8 mouse cellular contexts compared by ENCODE assay signal in the genomic region with DNA sequence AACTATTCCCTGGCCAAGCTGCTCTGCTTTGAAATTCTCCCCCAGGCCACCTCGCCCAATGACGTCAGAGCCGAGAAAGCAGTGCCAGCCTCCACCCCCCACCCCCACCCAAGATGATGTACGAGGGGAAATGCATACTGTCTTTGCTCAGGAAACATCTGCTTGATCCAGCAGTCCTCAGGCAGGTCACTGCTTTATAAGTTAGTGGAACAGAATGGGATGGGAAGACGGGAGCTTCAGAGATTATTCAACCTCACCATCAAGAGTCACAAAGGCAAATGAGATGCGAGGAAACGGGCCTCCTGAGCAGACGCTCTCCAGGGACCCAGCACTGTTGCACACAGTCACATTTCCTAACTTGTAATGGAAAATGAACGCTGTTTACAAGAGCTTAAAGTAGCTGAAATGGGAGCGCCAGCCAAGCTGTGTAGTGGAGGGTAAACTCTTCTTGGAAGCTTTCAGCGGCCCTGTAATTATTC. TPM values are rescaled to one million over a fixed set of nuclear protein-coding genes. Genes with fewer than 3 reads are reported as not detected.
DNase-seq lines count a peak whose midpoint lies in the region; ATAC-seq and TF ChIP-seq lines count a peak whose summit lies in the region.

No protein-coding gene starts in this region.

- intact Hi-C loops in gastrocnemius, adult 2 months (cut with DNase I), result no loop called here

- no peaks in the 10 kb centered on the region for H3K36me3 ChIP-seq in hindbrain, postnatal 0 days (ENCODE audit: insufficient read depth, low read length)

- peak; percentile 35; the same call in 1 of the 2 replicates for ATAC-seq in hindbrain, postnatal 0 days

- H3K27me3 ChIP-seq in hindbrain, postnatal 0 days (ENCODE audit: insufficient read depth, low read length), result no peaks in the 10 kb centered on the region

- H3K4me3 ChIP-seq in lung, adult 2 months (replicated peaks; ENCODE audit: extremely low read depth, low read depth, low read length), result no peak overlapping the region
- peak overlapping the region; percentile 7 for H3K4me3 ChIP-seq in gastrocnemius, adult 2 months
- H3K4me3 ChIP-seq in hindbrain, postnatal 0 days (ENCODE audit: low read length), result no peak overlapping the region

- DNase-seq in lung, adult 18-20 months, result peak; percentile 37 to 60
- DNase-seq in lung, adult 2 months, result no peak
- peak; percentile 71 for DNase-seq in gastrocnemius, adult 2 months
- DNase-seq in hindbrain, postnatal 0 days (ENCODE audit: low spot score), result peak; percentile 35
- DNase-seq in lung, postnatal 10 days, result peak; percentile 79
- DNase-seq in ovary, postnatal 14 days (ENCODE audit: low spot score), result no peak
- DNase-seq in ovary, postnatal 10 days (ENCODE audit: low spot score), result no peak
- DNase-seq in layer of hippocampus, adult 11-12 months (ENCODE audit: low spot score), result no peak

- 7% methylated on average over 11 of the region's 11 CpGs for WGBS in lung, adult 2 months
- 18% methylated on average over 11 of the region's 11 CpGs for WGBS in hindbrain, postnatal 0 days

- peak overlapping the region; percentile 81 for H3K27ac ChIP-seq in gastrocnemius, adult 2 months
- no peak overlapping the region for H3K27ac ChIP-seq in hindbrain, postnatal 0 days

- H3K4me2 ChIP-seq in hindbrain, postnatal 0 days (ENCODE audit: low read depth, low read length), result no peak overlapping the region

- H3K9me3 ChIP-seq in hindbrain, postnatal 0 days (ENCODE audit: low read length), result no peaks in the 10 kb centered on the region

- H3K4me1 ChIP-seq in lung, adult 2 months (ENCODE audit: control insufficient read depth, insufficient read depth, low read length), result peaks cover 13% of the 10 kb centered on the region
- 0 out of 2 replicates have a peak, but pooled peaks cover 3% of the 10 kb centered on the region for H3K4me1 ChIP-seq in hindbrain, postnatal 0 days (ENCODE audit: insufficient read depth, low read length)

- no peak for TF ChIP-seq CTCF in lung, adult 2 months (IDR thresholded peaks at IDR 0.05; ENCODE audit: insufficient read depth, low read length)
- TF ChIP-seq CTCF in gastrocnemius, adult 2 months (IDR thresholded peaks at IDR 0.05), result no peak
- no peak for TF ChIP-seq CTCF in hindbrain, postnatal 0 days (IDR thresholded peaks at IDR 0.05; ENCODE audit: low read depth)

- no peak for TF ChIP-seq POLR2A in lung, adult 2 months (IDR thresholded peaks at IDR 0.05; ENCODE audit: borderline replicate concordance, extremely low read depth, low read depth, low read length)

- H3K9ac ChIP-seq in hindbrain, postnatal 0 days (replicated peaks; ENCODE audit: low read length), result no peak overlapping the region

RNA-seq across cellular contexts. Expression of gene Pctp, which starts 24.3 kb away (rescaled TPM):
- polyA plus RNA-seq in lung, adult 2 months (2012; rRNA removed), result 3.0 and 3.1 TPM in 2 replicates
- 1 to 10 TPM; 2.8 to 4.0 TPM for total RNA-seq in gastrocnemius, adult 2 months (2021)
- total RNA-seq in hindbrain, postnatal 0 days (2014; rRNA removed), result 0.42 and 1.5 TPM in 2 replicates
- 1.3 and 1.5 TPM in 2 replicates for polyA plus RNA-seq in hindbrain, postnatal 0 days (2015; fragmentation: Nextera tagmentation; extraction: Ambion mirVana)

RNA-seq across cellular contexts. Expression of gene Tmem100, which starts 51.8 kb away (rescaled TPM):
- 169 and 219 TPM in 2 replicates for polyA plus RNA-seq in lung, adult 2 months (2012; rRNA removed)
- total RNA-seq in gastrocnemius, adult 2 months (2021), result 10 to 100 TPM in 1 of 2 experiments, 1 to 10 TPM in 1; 7.4 to 19.2 TPM
- total RNA-seq in hindbrain, postnatal 0 days (2014; rRNA removed), result 8.6 and 11.6 TPM in 2 replicates
- polyA plus RNA-seq in hindbrain, postnatal 0 days (2015; fragmentation: Nextera tagmentation; extraction: Ambion mirVana), result 19.3 and 23.5 TPM in 2 replicates

Comparison
In these comparisons a context has a peak if more than half of its experiments do, and no peak if none do; other contexts are left out.
1. DNase-seq: peak in lung, adult 18-20 months (2 of 2), gastrocnemius, adult 2 months (single experiment), hindbrain, postnatal 0 days (single experiment) and lung, postnatal 10 days (single experiment); none in lung, adult 2 months (single experiment), ovary, postnatal 14 days (single experiment), ovary, postnatal 10 days (single experiment) and layer of hippocampus, adult 11-12 months (single experiment).